In the genomic region with DNA sequence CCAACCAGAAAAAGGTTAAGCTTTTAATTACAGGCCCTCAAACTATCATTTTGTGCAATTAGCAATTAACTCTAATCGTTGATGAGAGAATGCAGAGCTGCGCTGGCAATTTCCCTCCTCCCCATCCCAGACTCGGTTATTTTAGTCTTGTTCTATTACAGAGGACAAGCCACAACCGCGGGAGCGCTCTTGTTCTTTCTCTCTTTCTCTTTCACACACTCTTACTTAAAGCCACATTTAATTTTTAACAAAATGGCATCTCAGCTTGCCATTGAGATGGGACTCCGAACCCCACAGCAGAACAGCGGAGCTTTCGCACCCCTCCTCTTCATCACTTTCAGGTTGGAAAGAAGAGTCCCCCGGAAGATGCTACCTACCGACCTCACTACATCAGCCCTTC, we compare ENCODE assay signal across 8 mouse cellular contexts. TPM values are rescaled to one million over a fixed set of nuclear protein-coding genes. Genes with fewer than 3 reads are reported as not detected.
DNase-seq lines count a peak whose midpoint lies in the region; ATAC-seq lines count a peak whose summit lies in the region.

Vldlr (plus strand) TSS at position 167 of the 400 bp plus-strand sequence.

- H3K36me3 ChIP-seq in hindbrain, embryonic 11.5 days (ENCODE audit: control insufficient read depth, insufficient read depth, low read length), result no peaks in the 10 kb centered on the region
- H3K36me3 ChIP-seq in neural tube, embryonic 14.5 days (ENCODE audit: control insufficient read depth, insufficient read depth, low read length), result no peaks in the 10 kb centered on the region

- intact Hi-C loops in left cerebral cortex, postnatal 10 days (cut with DNase I), result loop anchor here (5.0 to 10.0 kb wide), 3 partner anchors 242 to 484 kb away; partner anchors contain the start of gene Gm815

- WGBS in hindbrain, embryonic 11.5 days, result 3% methylated on average over 11 of the region's 11 CpGs
- 2% methylated on average over 11 of the region's 11 CpGs for WGBS in neural tube, embryonic 14.5 days

- no peak for DNase-seq in cerebellum, adult 11 months
- no peak for DNase-seq in adrenal gland, adult 8-10 months
- DNase-seq in frontal cortex, postnatal 10 days (ENCODE audit: low spot score in 2 of 2), result peak; percentile 12 to 37
- DNase-seq in hindbrain, embryonic 11.5 days (ENCODE audit: low spot score), result no peak
- peak; percentile 20 to 27 for DNase-seq in left cerebral cortex, postnatal 10 days (ENCODE audit: extremely low spot score in 1 of 2, low spot score in 2 of 2)
- DNase-seq in retina, postnatal 1 day, result no peak

- H3K4me3 ChIP-seq in hindbrain, embryonic 11.5 days (ENCODE audit: low read depth, low read length), result peak within 1 kb of the TSS; percentile 78
- H3K4me3 ChIP-seq in neural tube, embryonic 14.5 days (ENCODE audit: low read depth, low read length), result peak within 1 kb of the TSS; percentile 72

- H3K4me2 ChIP-seq in hindbrain, embryonic 11.5 days (replicated peaks; ENCODE audit: low read depth, low read length), result peak within 1 kb of the TSS; percentile 87
- H3K4me2 ChIP-seq in neural tube, embryonic 14.5 days (ENCODE audit: low read depth, low read length), result peak within 1 kb of the TSS; percentile 85

- no peaks in the 10 kb centered on the region for H3K4me1 ChIP-seq in hindbrain, embryonic 11.5 days (replicated peaks; ENCODE audit: control insufficient read depth, insufficient read depth, low read length)
- H3K4me1 ChIP-seq in neural tube, embryonic 14.5 days (ENCODE audit: control insufficient read depth, insufficient read depth, low read length), result peaks cover 11% of the 10 kb centered on the region; the same call in 1 of the 2 replicates

- H3K27ac ChIP-seq in hindbrain, embryonic 11.5 days (ENCODE audit: low read depth, low read length), result peak within 1 kb of the TSS; percentile 78
- peak within 1 kb of the TSS; percentile 89 for H3K27ac ChIP-seq in neural tube, embryonic 14.5 days (ENCODE audit: low read depth, low read length)

- no peaks in the 10 kb centered on the region for H3K27me3 ChIP-seq in hindbrain, embryonic 11.5 days (ENCODE audit: control insufficient read depth, insufficient read depth, low read length)
- H3K27me3 ChIP-seq in neural tube, embryonic 14.5 days (ENCODE audit: control insufficient read depth, insufficient read depth, low read length), result no peaks in the 10 kb centered on the region; the same call in 1 of the 2 replicates

- peak within 1 kb of the TSS; percentile 69 for H3K9ac ChIP-seq in hindbrain, embryonic 11.5 days (ENCODE audit: low read depth, low read length)
- H3K9ac ChIP-seq in neural tube, embryonic 14.5 days (replicated peaks; ENCODE audit: low read depth, low read length), result peak within 1 kb of the TSS; percentile 84

- ATAC-seq in cerebellum, adult (ENCODE audit: insufficient number of reproducible peaks, low FRiP score, low TSS enrichment), result peak; percentile 1; the same call in 1 of the 2 replicates
- no peak for ATAC-seq in hindbrain, embryonic 11.5 days (ENCODE audit: low FRiP score)
- no peak for ATAC-seq in neural tube, embryonic 14.5 days (ENCODE audit: low read depth)

- H3K9me3 ChIP-seq in hindbrain, embryonic 11.5 days (ENCODE audit: control insufficient read depth, low read length), result no peaks in the 10 kb centered on the region
- H3K9me3 ChIP-seq in neural tube, embryonic 14.5 days (ENCODE audit: control insufficient read depth, low read length), result no peaks in the 10 kb centered on the region

RNA-seq across cellular contexts. Expression of gene Vldlr, which starts in this region (rescaled TPM):
- 10 to 100 TPM; 20.9 to 27.3 (median 21.9) TPM for total RNA-seq in adrenal gland, adult 8-10 months (2022)
- polyA plus RNA-seq in hindbrain, embryonic 11.5 days (2014; fragmentation: Nextera tagmentation; extraction: Ambion mirVana), result 9.9 and 10.4 TPM in 2 replicates
- total RNA-seq in left cerebral cortex, postnatal 10 days (2021), result 10 to 100 TPM; 76.6 to 80.9 TPM
- 26.7 and 28.9 TPM in 2 replicates for polyA plus RNA-seq in neural tube, embryonic 14.5 days (2014; fragmentation: Nextera tagmentation; extraction: Ambion mirVana)

Comparison
In these comparisons a context has a peak if more than half of its experiments do, and no peak if none do; other contexts are left out.
1. DNase-seq: peak in frontal cortex, postnatal 10 days (2 of 2) and left cerebral cortex, postnatal 10 days (2 of 2); none in cerebellum, adult 11 months (single experiment), adrenal gland, adult 8-10 months (single experiment), hindbrain, embryonic 11.5 days (single experiment) and retina, postnatal 1 day (single experiment).